Mouse (Mus musculus) heart, embryonic 13.5 days (tissue): ENCODE results near the gene Emc7. TPM values are rescaled to one million over a fixed set of nuclear protein-coding genes. Genes with fewer than 3 reads are reported as not detected.
"Not testable (repeated sequence)": the region's sequence is repeated elsewhere in the genome, so short reads cannot be mapped to it uniquely, and the experiment has no call there.

ENCODE experiments used
- ATAC-seq: fragments of 200-750 bp; cut with Nextera tagmentation; 2 replicates; pipeline ENCODE4 v1.8.0; 2017; ENCODE audit warnings: moderate TSS enrichment; ENCODE audit not compliant: insufficient number of reproducible peaks, low FRiP score, low TSS enrichment; ENCODE audit errors: extremely low read depth
- H3K27ac ChIP-seq: fragments of 300-500 bp; sonication (generic); replicated peaks from 2 replicates; pipeline ENCODE4 v1.5.1; 2015; ENCODE audit warnings: moderate library complexity, mild to moderate bottlenecking, inconsistent platforms
- H3K27me3 ChIP-seq: fragments of 300-500 bp; sonication (generic); replicated peaks from 2 replicates; pipeline ENCODE4 v1.6.1; 2015; ENCODE audit warnings: mild to moderate bottlenecking, inconsistent platforms
- H3K36me3 ChIP-seq: fragments of 300-500 bp; sonication (generic); 2 replicates; pipeline ENCODE4 v1.6.1; 2015; ENCODE audit warnings: mild to moderate bottlenecking, inconsistent platforms
- H3K4me1 ChIP-seq: fragments of 300-500 bp; sonication (generic); 2 replicates; pipeline ENCODE4 v1.6.1; 2015; ENCODE audit warnings: inconsistent platforms
- H3K4me2 ChIP-seq: fragments of 300-500 bp; sonication (generic); 2 replicates; pipeline ENCODE4 v1.6.1; 2015; ENCODE audit warnings: inconsistent platforms, mild to moderate bottlenecking, moderate library complexity
- H3K4me3 ChIP-seq: fragments of 300-500 bp; sonication (generic); 2 replicates; pipeline ENCODE4 v1.5.1; 2015; ENCODE audit warnings: moderate library complexity, mild to moderate bottlenecking, inconsistent platforms
- H3K9ac ChIP-seq: fragments of 300-500 bp; sonication (generic); 2 replicates; pipeline ENCODE4 v1.6.1; 2015; ENCODE audit warnings: inconsistent platforms, mild to moderate bottlenecking, moderate library complexity
- H3K9me3 ChIP-seq: fragments of 300-500 bp; sonication (generic); 2 replicates; pipeline ENCODE4 v1.6.1; 2016; ENCODE audit warnings: inconsistent platforms
- WGBS: fragments of 180-500 bp; shearing (Covaris S2); methylation state at CpG from one replicate; pipeline ENCODE4 v1.1.7; 2015; ENCODE audit warnings: mixed read lengths; 5-methylcytosine and 5-hydroxymethylcytosine counted together
- polyA plus RNA-seq: library from polyadenylated mRNA; unstranded; fragments of >200 nt; fragmentation: Nextera tagmentation; extraction: Ambion mirVana; gene quantifications from 2 replicates; pipeline ENCODE4 v1.2.1, GENCODE M21; 2015

Emc7 gene
- polyA plus RNA-seq, 1 experiment from 2014 or later = 17.5 TPM

- not testable (repeated sequence) for H3K36me3 ChIP-seq, H3K27me3 ChIP-seq, H3K9me3 ChIP-seq, H3K4me2 ChIP-seq, H3K9ac ChIP-seq, H3K27ac ChIP-seq, H3K4me1 ChIP-seq, H3K4me3 ChIP-seq, ATAC-seq
- 54% methylated on average over 4 of the region's 4 CpGs for WGBS
Observed at GRCm38 (mm10) chr2:112448046-112448445, 6.8 kb upstream of the Emc7 start.

- no peaks in the 10 kb centered on the region for H3K36me3 ChIP-seq
- H3K27me3 ChIP-seq = no peaks in the 10 kb centered on the region
- no peaks in the 10 kb centered on the region for H3K4me1 ChIP-seq
- no peak overlapping the region for H3K4me3 ChIP-seq
- H3K9me3 ChIP-seq = no peaks in the 10 kb centered on the region
- H3K4me2 ChIP-seq = no peak overlapping the region
- H3K27ac ChIP-seq = no peak overlapping the region
- no peak for ATAC-seq
- H3K9ac ChIP-seq = no peak overlapping the region
Observed at GRCm38 (mm10) chr2:112448510-112449059, 6.2 kb upstream of the Emc7 start.

- H3K4me1 ChIP-seq = 0 out of 2 replicates have a peak, but pooled peaks cover 3% of the 10 kb centered on the region
- H3K9me3 ChIP-seq = no peaks in the 10 kb centered on the region
- no peak overlapping the region for H3K4me3 ChIP-seq
- no peaks in the 10 kb centered on the region for H3K27me3 ChIP-seq
- H3K4me2 ChIP-seq = no peak overlapping the region
- no peak overlapping the region for H3K9ac ChIP-seq
- H3K27ac ChIP-seq = no peak overlapping the region
- WGBS = 30% methylated on average over 4 of the region's 4 CpGs
- no peak for ATAC-seq
- H3K36me3 ChIP-seq = no peaks in the 10 kb centered on the region
Observed at GRCm38 (mm10) chr2:112449597-112450296, 5.0 kb upstream of the Emc7 start.

GRCm38 (mm10) chr2:112452513-112452912, 2.3 kb upstream of the Emc7 start:
- H3K9ac ChIP-seq, H3K9me3 ChIP-seq, H3K27ac ChIP-seq, H3K27me3 ChIP-seq, ATAC-seq, H3K4me3 ChIP-seq, H3K36me3 ChIP-seq, H3K4me2 ChIP-seq: not testable (repeated sequence)
- H3K4me1 ChIP-seq = peaks cover 15% of the 10 kb centered on the region

GRCm38 (mm10) chr2:112454125-112454861, 504 bp upstream of the Emc7 start:
- ATAC-seq = 0 out of 2 replicates have a peak, but pooled peaks have one; percentile 10
- Histone ChIP-seq H3K4me2 (peak overlapping the region; percentile 73), H3K9ac (peak overlapping the region; percentile 91), H3K4me3 (peak overlapping the region; percentile 81), H3K27ac (peak overlapping the region; percentile 72), H3K9me3 (no peaks in the 10 kb centered on the region), H3K4me1 (peaks cover 15% of the 10 kb centered on the region), H3K36me3 (peaks cover 3% of the 10 kb centered on the region; the same call in 1 of the 2 replicates), H3K27me3 (no peaks in the 10 kb centered on the region)
- WGBS = 28% methylated on average over 17 of the region's 17 CpGs

GRCm38 (mm10) chr2:112460557-112460956, 5.8 kb downstream of the Emc7 start:
- no peak overlapping the region for H3K27ac ChIP-seq
- WGBS = 84% methylated on average over 3 of the region's 3 CpGs
- no peak overlapping the region for H3K4me2 ChIP-seq

GRCm38 (mm10) chr2:112469542-112469941, 14.7 kb downstream of the Emc7 start:
- no peak for ATAC-seq
- H3K4me1 ChIP-seq = peaks cover 12% of the 10 kb centered on the region
- no peak overlapping the region for H3K4me3 ChIP-seq
- H3K27ac ChIP-seq = peak overlapping the region; percentile 64
- H3K27me3 ChIP-seq = no peaks in the 10 kb centered on the region
- H3K9ac ChIP-seq = no peak overlapping the region
- H3K9me3 ChIP-seq = no peaks in the 10 kb centered on the region
- peaks cover 55% of the 10 kb centered on the region for H3K36me3 ChIP-seq
- no peak overlapping the region for H3K4me2 ChIP-seq

More at GRCm38 (mm10) chr2:112460557-112460956, 5.8 kb downstream of the Emc7 start:
- Histone ChIP-seq H3K9me3 (no peaks in the 10 kb centered on the region), H3K36me3 (peaks cover 52% of the 10 kb centered on the region), H3K4me3 (no peak overlapping the region), H3K27me3 (no peaks in the 10 kb centered on the region), H3K4me1 (peaks cover 11% of the 10 kb centered on the region), H3K9ac (no peak overlapping the region)
- ATAC-seq = no peak

GRCm38 (mm10) chr2:112470961-112471381, 16.2 kb downstream of the Emc7 start:
- Histone ChIP-seq H3K4me1 (peaks cover 12% of the 10 kb centered on the region), H3K36me3 (peaks cover 42% of the 10 kb centered on the region), H3K4me3 (no peak overlapping the region), H3K9ac (no peak overlapping the region), H3K27me3 (no peaks in the 10 kb centered on the region), H3K4me2 (no peak overlapping the region), H3K27ac (peak overlapping the region; percentile 64), H3K9me3 (no peaks in the 10 kb centered on the region)
- 44% methylated on average over 5 of the region's 5 CpGs for WGBS
- no peak for ATAC-seq

GRCm38 (mm10) chr2:112472076-112472475, 17.3 kb downstream of the Emc7 start:
- ATAC-seq = no peak
- no peak overlapping the region for H3K27ac ChIP-seq
- H3K9ac ChIP-seq = no peak overlapping the region
- H3K9me3 ChIP-seq = no peaks in the 10 kb centered on the region
- no peaks in the 10 kb centered on the region for H3K27me3 ChIP-seq
- 89% methylated on average over 2 of the region's 2 CpGs for WGBS
- peaks cover 31% of the 10 kb centered on the region for H3K36me3 ChIP-seq
- no peak overlapping the region for H3K4me3 ChIP-seq
- H3K4me1 ChIP-seq = peaks cover 12% of the 10 kb centered on the region
- H3K4me2 ChIP-seq = no peak overlapping the region

GRCm38 (mm10) chr2:112474997-112475724, 20.4 kb downstream of the Emc7 start:
- Histone ChIP-seq H3K4me2 (no peak overlapping the region), H3K4me3 (no peak overlapping the region), H3K27ac (no peak overlapping the region), H3K9me3 (no peaks in the 10 kb centered on the region), H3K9ac (no peak overlapping the region), H3K36me3 (peaks cover 2% of the 10 kb centered on the region), H3K4me1 (peaks cover 5% of the 10 kb centered on the region), H3K27me3 (no peaks in the 10 kb centered on the region)
- WGBS = 60% methylated on average over 5 of the region's 5 CpGs
- ATAC-seq = no peak

GRCm38 (mm10) chr2:112476554-112476953, 21.8 kb downstream of the Emc7 start:
- H3K4me1 ChIP-seq = no peaks in the 10 kb centered on the region
- H3K36me3 ChIP-seq = no peaks in the 10 kb centered on the region
- H3K4me3 ChIP-seq = no peak overlapping the region
- 73% methylated on average over 6 of the region's 6 CpGs for WGBS
- H3K4me2 ChIP-seq = no peak overlapping the region
- no peak overlapping the region for H3K27ac ChIP-seq
- no peak for ATAC-seq
- no peak overlapping the region for H3K9ac ChIP-seq
- H3K27me3 ChIP-seq = no peaks in the 10 kb centered on the region
- H3K9me3 ChIP-seq = no peaks in the 10 kb centered on the region
